Mouse (Mus musculus) midbrain, embryonic 14.5 days (tissue): ENCODE measurements around the gene Kcnip1. TPM values are rescaled to one million over a fixed set of nuclear protein-coding genes. Genes with fewer than 3 reads are reported as not detected.

Experiments
- ATAC-seq: fragments of 200-750 bp; cut with Nextera tagmentation; 2 replicates; pipeline ENCODE4 v1.8.0; 2017; ENCODE audit warnings: moderate number of reproducible peaks, moderate library complexity; ENCODE audit not compliant: low FRiP score, low TSS enrichment
- DNase-seq: peaks from one replicate; pipeline ENCODE4 v3.0.0-alpha.2; 2015
- H3K27ac ChIP-seq: fragments of 300-500 bp; sonication (generic); replicated peaks from 2 replicates; pipeline ENCODE4 v1.5.1; 2014; ENCODE audit warnings: mild to moderate bottlenecking, low read depth, low read length, moderate library complexity
- H3K27me3 ChIP-seq: fragments of 300-500 bp; sonication (generic); 2 replicates; pipeline ENCODE4 v1.6.1; 2014; ENCODE audit warnings: low read length, control low read depth, mixed read lengths; ENCODE audit not compliant: control insufficient read depth, insufficient read depth
- H3K36me3 ChIP-seq: fragments of 300-500 bp; sonication (generic); 2 replicates; pipeline ENCODE4 v1.6.1; 2014; ENCODE audit warnings: low read length, control low read depth; ENCODE audit not compliant: control insufficient read depth, insufficient read depth
- H3K4me1 ChIP-seq: fragments of 300-500 bp; sonication (generic); 2 replicates; pipeline ENCODE4 v1.6.1; 2014; ENCODE audit warnings: mild to moderate bottlenecking, antibody characterized with exemption, low read length, control low read depth; ENCODE audit not compliant: control insufficient read depth, insufficient read depth
- H3K4me2 ChIP-seq: fragments of 300-500 bp; sonication (generic); 2 replicates; pipeline ENCODE4 v1.6.1; 2014; ENCODE audit warnings: mild to moderate bottlenecking, low read length, moderate library complexity
- H3K4me3 ChIP-seq: fragments of 300-500 bp; sonication (generic); replicated peaks from 2 replicates; pipeline ENCODE4 v1.5.1; 2014; ENCODE audit warnings: low read depth, low read length
- H3K9ac ChIP-seq: fragments of 300-500 bp; sonication (generic); replicated peaks from 2 replicates; pipeline ENCODE4 v1.6.1; 2014; ENCODE audit warnings: mild to moderate bottlenecking, low read length, moderate library complexity
- H3K9me3 ChIP-seq: fragments of 300-500 bp; sonication (generic); 2 replicates; pipeline ENCODE4 v1.6.1; 2016; ENCODE audit warnings: low read length, control low read depth, mixed read lengths; ENCODE audit not compliant: control insufficient read depth
- WGBS: fragments of 180-500 bp; shearing (Covaris S2); extraction: QIAGEN DNeasy Blood & Tissue Kit; methylation state at CpG from one replicate; pipeline ENCODE4 v1.1.7; 2014; 5-methylcytosine and 5-hydroxymethylcytosine counted together
- polyA plus RNA-seq: library from polyadenylated mRNA; unstranded; fragments of >200 nt; fragmentation: Nextera tagmentation; extraction: Ambion mirVana; gene quantifications from 2 replicates; pipeline ENCODE4 v1.2.1, GENCODE M21; 2014

The Kcnip1 gene
- polyA plus RNA-seq, 1 experiment from 2014 or later = 76.5 TPM

DNA sequence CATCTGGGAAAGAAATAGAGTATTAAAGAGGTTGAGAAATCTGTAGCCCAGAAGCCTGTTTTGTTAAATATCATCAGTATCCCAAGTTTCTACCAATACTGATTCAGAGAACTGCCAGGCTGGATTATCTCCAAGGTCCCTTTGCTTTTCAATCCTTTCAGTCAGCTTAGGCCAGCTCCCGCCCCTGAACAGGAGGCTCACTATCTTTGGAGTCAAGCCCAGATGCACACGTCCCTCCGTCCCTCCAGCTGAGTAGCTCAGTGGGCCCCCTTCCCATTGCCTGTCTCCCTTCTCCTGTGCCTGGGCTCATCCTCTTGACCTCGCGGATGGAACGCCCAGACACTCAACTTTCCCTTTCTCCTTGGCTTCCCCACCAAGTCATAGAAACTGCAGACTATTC lies 65.6 kb downstream of the Kcnip1 start:
- H3K27me3 ChIP-seq = no peaks in the 10 kb centered on the region
- H3K9me3 ChIP-seq = no peaks in the 10 kb centered on the region
- WGBS = 39% methylated on average over 6 of the region's 6 CpGs
- H3K4me2 ChIP-seq = no peak overlapping the region
- DNase-seq (no peak), ATAC-seq (no peak)
- no peak overlapping the region for H3K9ac ChIP-seq
- H3K4me1 ChIP-seq = 0 out of 2 replicates have a peak, but pooled peaks cover 4% of the 10 kb centered on the region
- H3K4me3 ChIP-seq = no peak overlapping the region
- no peaks in the 10 kb centered on the region for H3K36me3 ChIP-seq
- H3K27ac ChIP-seq = no peak overlapping the region

- Histone ChIP-seq H3K9me3 (no peaks in the 10 kb centered on the region), H3K4me2 (no peak overlapping the region), H3K27ac (no peak overlapping the region), H3K36me3 (no peaks in the 10 kb centered on the region), H3K9ac (no peak overlapping the region), H3K4me1 (0 out of 2 replicates have a peak, but pooled peaks cover 4% of the 10 kb centered on the region), H3K4me3 (no peak overlapping the region), H3K27me3 (no peaks in the 10 kb centered on the region)
- ATAC-seq = no peak
- DNase-seq = no peak
- WGBS = 63% methylated on average over 2 of the region's 2 CpGs
Measured at GRCm38 (mm10) chr11:33926551-33926950, 66.4 kb downstream of the Kcnip1 start.

DNA sequence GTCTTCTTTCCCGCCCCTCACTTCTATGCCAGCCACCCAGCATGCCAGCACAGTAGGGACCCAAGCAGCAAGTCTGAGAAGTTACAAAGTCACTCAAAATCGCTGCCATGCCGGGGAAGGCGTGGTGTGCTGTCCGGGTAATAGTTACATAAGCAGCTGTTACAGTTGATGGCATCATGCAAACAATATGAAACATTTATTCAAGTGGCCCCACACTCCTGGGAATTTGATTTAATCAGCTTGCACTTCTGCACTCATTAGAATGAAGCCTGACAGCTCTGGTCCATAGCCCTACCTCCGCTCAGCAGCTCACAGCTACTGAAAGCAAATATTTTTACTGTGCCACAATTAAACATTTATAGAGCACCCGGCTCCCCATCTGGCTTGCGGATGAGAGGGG lies 67.2 kb downstream of the Kcnip1 start:
- H3K4me1 ChIP-seq = 0 out of 2 replicates have a peak, but pooled peaks cover 4% of the 10 kb centered on the region
- no peaks in the 10 kb centered on the region for H3K27me3 ChIP-seq
- H3K4me2 ChIP-seq = no peak overlapping the region
- no peak overlapping the region for H3K27ac ChIP-seq
- H3K9me3 ChIP-seq = no peaks in the 10 kb centered on the region
- H3K36me3 ChIP-seq = no peaks in the 10 kb centered on the region
- no peak overlapping the region for H3K9ac ChIP-seq
- ATAC-seq (no peak), DNase-seq (peak; percentile 69)
- WGBS = 56% methylated on average over 8 of the region's 8 CpGs
- no peak overlapping the region for H3K4me3 ChIP-seq

DNA sequence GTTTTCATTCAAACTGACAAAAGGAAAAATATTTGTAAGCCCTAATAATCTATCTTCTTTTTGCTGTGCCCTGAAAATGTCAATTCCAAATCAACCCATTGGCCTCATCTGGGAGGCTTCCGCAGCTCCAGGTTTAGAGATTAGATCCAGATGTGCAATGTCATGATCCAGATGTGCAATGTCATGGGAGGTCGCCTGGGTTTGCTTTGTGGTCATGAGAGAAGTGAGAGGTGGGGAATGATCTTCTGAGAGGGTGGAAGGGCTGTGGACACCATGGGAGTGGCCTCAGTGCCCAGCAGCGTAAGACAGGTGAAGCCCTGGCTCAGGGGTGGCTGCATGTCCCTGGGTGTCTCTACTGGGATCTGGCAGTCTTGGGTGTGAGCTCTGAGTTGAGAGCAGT lies 69.9 kb downstream of the Kcnip1 start:
- no peak overlapping the region for H3K4me2 ChIP-seq
- 78% methylated on average over 3 of the region's 3 CpGs for WGBS
- H3K9ac ChIP-seq = no peak overlapping the region
- H3K27ac ChIP-seq = no peak overlapping the region
- no peaks in the 10 kb centered on the region for H3K9me3 ChIP-seq
- H3K36me3 ChIP-seq = no peaks in the 10 kb centered on the region
- H3K4me1 ChIP-seq = 0 out of 2 replicates have a peak, but pooled peaks cover 4% of the 10 kb centered on the region
- ATAC-seq (no peak), DNase-seq (no peak)
- H3K4me3 ChIP-seq = no peak overlapping the region
- H3K27me3 ChIP-seq = no peaks in the 10 kb centered on the region

DNA sequence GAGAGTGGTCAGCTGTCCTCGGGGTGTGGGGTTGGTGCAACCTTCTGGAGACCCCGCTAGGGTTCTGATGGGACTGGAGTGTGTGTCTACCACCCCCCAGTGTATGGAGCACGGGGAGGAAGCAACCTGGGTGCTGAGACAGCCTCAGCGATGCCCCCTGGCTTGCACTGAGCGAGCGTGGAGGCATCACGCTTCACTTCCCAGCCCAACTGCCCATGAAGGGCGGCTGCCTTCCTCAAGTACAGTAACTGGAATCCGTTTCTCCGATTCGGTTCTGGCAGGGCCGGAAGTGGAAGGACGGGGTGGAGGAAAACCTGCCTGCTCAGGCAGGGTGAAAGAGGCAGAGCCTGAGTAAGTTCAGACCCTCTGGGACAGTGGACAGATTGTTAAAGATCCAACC lies 71.5 kb downstream of the Kcnip1 start:
- no peak overlapping the region for H3K4me3 ChIP-seq
- H3K9ac ChIP-seq = no peak overlapping the region
- no peaks in the 10 kb centered on the region for H3K4me1 ChIP-seq
- DNase-seq (no peak), ATAC-seq (no peak)
- 65% methylated on average over 13 of the region's 13 CpGs for WGBS
- H3K4me2 ChIP-seq = no peak overlapping the region
- no peaks in the 10 kb centered on the region for H3K9me3 ChIP-seq
- H3K27me3 ChIP-seq = no peaks in the 10 kb centered on the region
- no peak overlapping the region for H3K27ac ChIP-seq
- no peaks in the 10 kb centered on the region for H3K36me3 ChIP-seq

DNA sequence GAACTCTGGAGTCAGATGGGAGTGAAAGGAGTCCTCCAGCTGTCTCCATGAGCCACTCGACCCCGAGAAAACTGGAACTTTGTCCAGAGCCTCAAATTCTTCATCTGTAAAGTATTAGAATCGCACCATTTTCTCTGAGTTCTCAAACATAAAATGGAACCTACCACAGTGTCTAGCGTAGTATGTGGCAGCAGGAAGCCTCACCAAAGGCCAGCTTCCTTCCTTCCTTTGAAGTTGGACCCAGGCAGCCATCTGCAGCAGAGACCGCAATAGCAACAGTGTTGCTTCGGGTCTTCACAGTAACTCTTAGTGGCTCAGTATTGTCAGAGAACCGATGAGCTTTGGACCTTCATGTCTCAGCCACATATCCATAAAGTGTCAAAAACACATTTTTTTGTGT lies 73.1 kb downstream of the Kcnip1 start:
- 87% methylated on average over 7 of the region's 7 CpGs for WGBS
- ATAC-seq (no peak), DNase-seq (no peak)
- no peaks in the 10 kb centered on the region for H3K9me3 ChIP-seq
- H3K36me3 ChIP-seq = no peaks in the 10 kb centered on the region
- no peak overlapping the region for H3K27ac ChIP-seq
- H3K9ac ChIP-seq = no peak overlapping the region
- H3K4me2 ChIP-seq = no peak overlapping the region
- no peaks in the 10 kb centered on the region for H3K4me1 ChIP-seq
- H3K4me3 ChIP-seq = no peak overlapping the region
- H3K27me3 ChIP-seq = no peaks in the 10 kb centered on the region

- Histone ChIP-seq H3K9ac (no peak overlapping the region), H3K4me2 (no peak overlapping the region), H3K36me3 (no peaks in the 10 kb centered on the region), H3K4me1 (no peaks in the 10 kb centered on the region), H3K9me3 (no peaks in the 10 kb centered on the region), H3K27ac (no peak overlapping the region), H3K4me3 (no peak overlapping the region), H3K27me3 (no peaks in the 10 kb centered on the region)
- ATAC-seq = no peak
- DNase-seq = no peak
- 38% methylated on average over 2 of the region's 2 CpGs for WGBS
Measured at GRCm38 (mm10) chr11:33918424-33918823, 74.5 kb downstream of the Kcnip1 start.

- 26% methylated on average over 6 of the region's 6 CpGs for WGBS
- no peak overlapping the region for H3K4me2 ChIP-seq
Measured at GRCm38 (mm10) chr11:33917574-33917973, 75.4 kb downstream of the Kcnip1 start.

GRCm38 (mm10) chr11:33914216-33914615 lies 78.7 kb downstream of the Kcnip1 start:
- H3K27me3 ChIP-seq = no peaks in the 10 kb centered on the region
- no peak overlapping the region for H3K27ac ChIP-seq

More at GRCm38 (mm10) chr11:33917574-33917973, 75.4 kb downstream of the Kcnip1 start:
- no peaks in the 10 kb centered on the region for H3K4me1 ChIP-seq
- H3K27me3 ChIP-seq = no peaks in the 10 kb centered on the region
- H3K4me3 ChIP-seq = no peak overlapping the region
- ATAC-seq = peak; percentile 72; the same call in 1 of the 2 replicates
- H3K27ac ChIP-seq = no peak overlapping the region
- peak; percentile 90 for DNase-seq
- H3K9ac ChIP-seq = no peak overlapping the region
- H3K36me3 ChIP-seq = no peaks in the 10 kb centered on the region
- H3K9me3 ChIP-seq = no peaks in the 10 kb centered on the region

More at GRCm38 (mm10) chr11:33914216-33914615, 78.7 kb downstream of the Kcnip1 start:
- Histone ChIP-seq H3K4me2 (no peak overlapping the region), H3K9me3 (no peaks in the 10 kb centered on the region), H3K4me1 (peaks cover 5% of the 10 kb centered on the region; the same call in 1 of the 2 replicates), H3K36me3 (no peaks in the 10 kb centered on the region), H3K4me3 (no peak overlapping the region), H3K9ac (no peak overlapping the region)
- DNase-seq = no peak
- WGBS = 77% methylated on average over 12 of the region's 12 CpGs
- no peak for ATAC-seq
